Mouse (Mus musculus) G1E (cell line): ENCODE results near the gene Chd6. TPM values are rescaled to one million over a fixed set of nuclear protein-coding genes. Genes with fewer than 3 reads are reported as not detected.

Source experiments
- ATAC-seq: 2 replicates; pipeline ENCODE4 v1.8.0; 2016; ENCODE audit warnings: mild to moderate bottlenecking; ENCODE audit not compliant: insufficient number of reproducible peaks, poor library complexity, low FRiP score, severe bottlenecking; ENCODE audit errors: extremely low read depth
- DNase-seq: peaks from one replicate; pipeline ENCODE4 v3.0.0; 2012; ENCODE audit warnings: low spot score
- H3K27me3 ChIP-seq: 2 replicates; pipeline ENCODE4 v1.6.1; 2012; ENCODE audit warnings: mild to moderate bottlenecking, low read length, inconsistent platforms; ENCODE audit not compliant: insufficient read depth
- H3K36me3 ChIP-seq: replicated peaks from 2 replicates; pipeline ENCODE3; 2012; ENCODE audit warnings: mild to moderate bottlenecking, inconsistent platforms
- H3K4me1 ChIP-seq: 2 replicates; pipeline ENCODE4 v1.6.1; 2012; ENCODE audit warnings: low read depth, low read length, inconsistent platforms, mixed read lengths; ENCODE audit not compliant: insufficient read depth
- H3K4me3 ChIP-seq: 2 replicates; pipeline ENCODE4 v1.5.1; 2012; ENCODE audit warnings: low read depth, mild to moderate bottlenecking, inconsistent platforms, low read length, moderate library complexity, mixed read lengths
- H3K9me3 ChIP-seq: replicated peaks from 2 replicates; pipeline ENCODE4 v1.6.1; 2012; ENCODE audit warnings: inconsistent platforms
- CTCF ChIP-seq: IDR thresholded peaks from 2 replicates; pipeline ENCODE4 v1.5.1; 2012; ENCODE audit warnings: low read depth, low read length, inconsistent platforms, mixed read lengths
- GATA1 ChIP-seq: IDR thresholded peaks from 2 replicates; pipeline ENCODE4 v1.6.1; 2012; ENCODE audit warnings: borderline replicate concordance, low read length, inconsistent platforms, mixed read lengths
- GATA2 ChIP-seq: IDR thresholded peaks from 2 replicates; pipeline ENCODE4 v1.6.1; 2012; ENCODE audit warnings: low read depth, low read length, inconsistent platforms, borderline replicate concordance
- POLR2AphosphoS5 ChIP-seq: IDR thresholded peaks from 2 replicates; pipeline ENCODE4 v1.6.1; 2012; ENCODE audit warnings: low read depth, low read length, inconsistent platforms; ENCODE audit not compliant: insufficient replicate concordance
- TAL1 ChIP-seq: conservative IDR thresholded peaks from 2 replicates; pipeline ENCODE4 v1.6.1; 2012; ENCODE audit warnings: low read depth, low read length, inconsistent platforms, mixed read lengths
- polyA plus RNA-seq: library from polyadenylated mRNA; stranded (reverse); fragments of >175 nt; gene quantifications from 2 replicates; pipeline ENCODE4 v1.2.3, GENCODE M21; 2012
- total RNA-seq, 2 experiments: library from RNA; stranded (forward) in 1 of 2; stranded (reverse) in 1 of 2; fragments of 200-1000 nt in 1 of 2; fragments of >200 nt in 1 of 2; fragmentation: Nextera tagmentation in 1 of 2; gene quantifications; 2 replicates each; pipeline ENCODE4 v1.2.3; 2014 to 2017

Chd6 gene
- total and polyA plus RNA-seq, 3 experiments, result 9.7 to 79.5 (median 39.1) TPM

GRCm38 (mm10) chr2:161064836-161065235, 44.0 kb downstream of the Chd6 start:
- Histone ChIP-seq H3K4me1 (no peaks in the 10 kb centered on the region), H3K36me3 (peaks cover 20% of the 10 kb centered on the region), H3K4me3 (no peak overlapping the region), H3K9me3 (no peaks in the 10 kb centered on the region), H3K27me3 (no peaks in the 10 kb centered on the region)
- TF ChIP-seq GATA2, result no peak
- TF ChIP-seq GATA1, result no peak
- no peak for TF ChIP-seq CTCF
- ATAC-seq, result no peak
- no peak for DNase-seq

- ATAC-seq, result no peak
These were observed 50.0 kb downstream of the Chd6 start for GRCm38 (mm10) chr2:161058841-161059240.

GRCm38 (mm10) chr2:161053765-161054164, 55.1 kb downstream of the Chd6 start:
- no peak for ATAC-seq

More at GRCm38 (mm10) chr2:161058841-161059240, 50.0 kb downstream of the Chd6 start:
- peaks cover 27% of the 10 kb centered on the region for H3K36me3 ChIP-seq
- no peak overlapping the region for H3K4me3 ChIP-seq
- TF ChIP-seq CTCF (no peak), GATA2 (no peak), POLR2AphosphoS5 (no peak), GATA1 (no peak), TAL1 (no peak)
- DNase-seq, result no peak
- H3K9me3 ChIP-seq, result no peaks in the 10 kb centered on the region
- H3K4me1 ChIP-seq, result no peaks in the 10 kb centered on the region
- no peaks in the 10 kb centered on the region for H3K27me3 ChIP-seq

GRCm38 (mm10) chr2:161052175-161052574, 56.7 kb downstream of the Chd6 start:
- no peaks in the 10 kb centered on the region for H3K27me3 ChIP-seq
- no peaks in the 10 kb centered on the region for H3K9me3 ChIP-seq
- no peak for DNase-seq
- ATAC-seq, result no peak
- H3K36me3 ChIP-seq, result peaks cover 53% of the 10 kb centered on the region
- no peaks in the 10 kb centered on the region for H3K4me1 ChIP-seq
- no peak overlapping the region for H3K4me3 ChIP-seq
- no peak for TF ChIP-seq POLR2AphosphoS5
- no peak for TF ChIP-seq GATA1
- TF ChIP-seq GATA2, result no peak
- no peak for TF ChIP-seq CTCF
- no peak for TF ChIP-seq TAL1

More at GRCm38 (mm10) chr2:161053765-161054164, 55.1 kb downstream of the Chd6 start:
- TF ChIP-seq GATA2 (no peak), TAL1 (no peak), CTCF (no peak), GATA1 (no peak), POLR2AphosphoS5 (no peak)
- Histone ChIP-seq H3K36me3 (peaks cover 51% of the 10 kb centered on the region), H3K9me3 (no peaks in the 10 kb centered on the region), H3K4me3 (no peak overlapping the region), H3K4me1 (no peaks in the 10 kb centered on the region), H3K27me3 (no peaks in the 10 kb centered on the region)
- no peak for DNase-seq

GRCm38 (mm10) chr2:161049426-161049825, 59.4 kb downstream of the Chd6 start:
- Histone ChIP-seq H3K4me1 (no peaks in the 10 kb centered on the region), H3K27me3 (no peaks in the 10 kb centered on the region), H3K36me3 (peaks cover 55% of the 10 kb centered on the region), H3K4me3 (no peak overlapping the region), H3K9me3 (no peaks in the 10 kb centered on the region)
- DNase-seq, result no peak
- ATAC-seq, result no peak
- TF ChIP-seq GATA2 (no peak), TAL1 (no peak), CTCF (no peak), GATA1 (no peak), POLR2AphosphoS5 (no peak)

GRCm38 (mm10) chr2:161044492-161045201, 64.2 kb downstream of the Chd6 start:
- no peaks in the 10 kb centered on the region for H3K4me1 ChIP-seq
- H3K9me3 ChIP-seq, result no peaks in the 10 kb centered on the region
- DNase-seq, result no peak
- H3K4me3 ChIP-seq, result no peak overlapping the region
- peaks cover 54% of the 10 kb centered on the region for H3K36me3 ChIP-seq
- H3K27me3 ChIP-seq, result no peaks in the 10 kb centered on the region
- no peak for ATAC-seq
- TF ChIP-seq GATA2, result no peak
- no peak for TF ChIP-seq GATA1
- TF ChIP-seq CTCF, result no peak
- no peak for TF ChIP-seq TAL1
- TF ChIP-seq POLR2AphosphoS5, result no peak

GRCm38 (mm10) chr2:161042874-161043273, 66.0 kb downstream of the Chd6 start:
- H3K36me3 ChIP-seq, result peaks cover 64% of the 10 kb centered on the region
- no peaks in the 10 kb centered on the region for H3K4me1 ChIP-seq
- H3K27me3 ChIP-seq, result no peaks in the 10 kb centered on the region
- no peak for DNase-seq
- H3K9me3 ChIP-seq, result no peaks in the 10 kb centered on the region
- TF ChIP-seq TAL1, result no peak
- no peak for TF ChIP-seq CTCF
- no peak for TF ChIP-seq GATA1
- TF ChIP-seq GATA2, result no peak
- no peak for TF ChIP-seq POLR2AphosphoS5
- no peak for ATAC-seq
- no peak overlapping the region for H3K4me3 ChIP-seq
